Mouse (Mus musculus) hindbrain, embryonic 12.5 days (tissue): ENCODE measurements around the gene Sar1b. TPM values are rescaled to one million over a fixed set of nuclear protein-coding genes. Genes with fewer than 3 reads are reported as not detected.
A peak's percentile ranks its signal among the peaks of the same experiment; 100 is the strongest.
"Not testable (repeated sequence)": the region's sequence is repeated elsewhere in the genome, so short reads cannot be mapped to it uniquely, and the experiment has no call there.

Experiments
- ATAC-seq: fragments of 200-750 bp; cut with Nextera tagmentation; 2 replicates; pipeline ENCODE4 v1.8.0; 2017; ENCODE audit warnings: moderate TSS enrichment; ENCODE audit not compliant: low FRiP score
- H3K27ac ChIP-seq: fragments of 300-500 bp; sonication (generic); 2 replicates; pipeline ENCODE4 v1.5.1; 2016; ENCODE audit warnings: mild to moderate bottlenecking
- H3K27me3 ChIP-seq: fragments of 300-500 bp; sonication (generic); 2 replicates; pipeline ENCODE4 v1.6.1; 2016; ENCODE audit warnings: mild to moderate bottlenecking
- H3K36me3 ChIP-seq: fragments of 300-500 bp; sonication (generic); 2 replicates; pipeline ENCODE4 v1.6.1; 2016; ENCODE audit warnings: mild to moderate bottlenecking
- H3K4me1 ChIP-seq: fragments of 300-500 bp; sonication (generic); 2 replicates; pipeline ENCODE4 v1.6.1; 2016
- H3K4me2 ChIP-seq: fragments of 300-500 bp; sonication (generic); replicated peaks from 2 replicates; pipeline ENCODE4 v1.6.1; 2016; ENCODE audit warnings: mild to moderate bottlenecking
- H3K4me3 ChIP-seq: fragments of 300-500 bp; sonication (generic); 2 replicates; pipeline ENCODE4 v1.5.1; 2016; ENCODE audit warnings: mild to moderate bottlenecking
- H3K9ac ChIP-seq: fragments of 300-500 bp; sonication (generic); 2 replicates; pipeline ENCODE4 v1.6.1; 2016; ENCODE audit warnings: mild to moderate bottlenecking, moderate library complexity
- H3K9me3 ChIP-seq: fragments of 300-500 bp; sonication (generic); replicated peaks from 2 replicates; pipeline ENCODE4 v1.6.1; 2016; ENCODE audit warnings: mild to moderate bottlenecking
- WGBS: fragments of 180-500 bp; shearing (Covaris S2); methylation state at CpG from one replicate; pipeline ENCODE4 v1.1.7; 2016; 5-methylcytosine and 5-hydroxymethylcytosine counted together
- polyA plus RNA-seq: library from polyadenylated mRNA; unstranded; fragments of >200 nt; fragmentation: Nextera tagmentation; extraction: Ambion mirVana; gene quantifications from 2 replicates; pipeline ENCODE4 v1.2.1, GENCODE M21; 2016

Gene Sar1b
- polyA plus RNA-seq, result 125 and 126 TPM in 2 replicates

DNA sequence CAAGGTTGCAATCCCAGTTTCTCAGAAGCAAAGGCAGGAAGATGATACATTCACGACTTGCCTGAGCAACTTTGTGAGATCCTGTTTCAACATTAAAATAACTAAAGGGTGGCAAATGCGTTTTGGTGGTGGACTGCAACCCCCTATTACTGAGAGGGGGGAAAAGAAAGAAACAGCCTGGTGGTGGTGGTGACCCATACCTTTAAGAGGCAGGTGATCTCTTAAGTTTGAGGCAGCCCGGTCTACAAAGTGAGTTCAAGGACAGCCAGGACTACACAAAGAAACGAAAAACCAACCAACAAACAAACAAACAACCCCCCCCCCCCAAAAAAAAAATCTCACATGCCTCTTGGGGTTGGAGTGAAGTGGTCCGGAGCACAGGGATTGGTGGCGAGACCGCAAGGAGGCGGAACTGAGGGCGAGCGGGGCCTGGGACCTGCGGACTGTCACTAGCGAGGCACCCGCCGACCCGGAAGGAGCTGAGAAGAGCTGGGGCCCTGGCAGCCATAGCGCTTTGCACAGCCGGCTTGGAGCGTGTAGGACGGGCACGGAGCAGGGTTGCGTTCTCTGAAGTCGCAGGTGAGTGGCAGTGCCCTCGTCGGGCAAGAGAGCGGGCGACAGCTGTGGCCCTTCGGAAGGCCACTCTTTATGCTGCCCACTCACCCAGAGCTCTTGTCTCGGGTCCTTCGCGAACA, at the start of gene Sar1b, which contains the start of gene Sec24a:
Gene Sar1b (plus strand): TSS at position 475 of the 695 bp plus-strand sequence.
Gene Sec24a (minus strand): TSS at position 422 of the 695 bp plus-strand sequence.
- H3K9me3 ChIP-seq, result no peaks in the 10 kb centered on the region
- peaks cover 4% of the 10 kb centered on the region for H3K27me3 ChIP-seq
- WGBS, result 2% methylated on average over 30 of the region's 30 CpGs
- H3K9ac ChIP-seq, result peak within 1 kb of the TSS; percentile 86
- peak within 1 kb of the TSS; percentile 94 for H3K4me2 ChIP-seq
- peak within 1 kb of the TSS; percentile 88 for H3K4me3 ChIP-seq
- no peaks in the 10 kb centered on the region for H3K36me3 ChIP-seq
- H3K4me1 ChIP-seq, result peaks cover 12% of the 10 kb centered on the region
- peak; percentile 86 for ATAC-seq
- no peak within 1 kb of the TSS for H3K27ac ChIP-seq

DNA sequence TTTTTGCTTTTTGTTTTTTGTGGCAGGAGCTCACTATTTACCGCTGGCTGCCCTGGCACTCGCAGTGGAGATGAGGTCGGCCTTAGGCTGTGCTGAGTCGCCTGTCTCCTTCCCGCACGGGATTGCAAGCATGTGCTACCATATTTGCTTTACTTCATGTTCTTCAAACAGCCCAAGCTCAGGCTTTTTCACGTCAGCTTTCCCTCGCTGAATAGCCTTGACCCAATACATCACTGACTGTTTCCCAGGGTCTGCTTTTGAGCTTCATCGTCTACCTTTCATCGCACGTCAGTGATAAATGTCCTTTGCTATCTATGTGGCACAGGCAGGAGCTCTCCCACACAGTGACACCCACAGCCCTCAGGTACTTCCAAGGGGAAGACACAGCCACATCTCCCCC, 42.4 kb upstream of the Sar1b start:
- H3K9ac ChIP-seq, result no peak overlapping the region
- H3K27me3 ChIP-seq, result no peaks in the 10 kb centered on the region
- no peaks in the 10 kb centered on the region for H3K9me3 ChIP-seq
- no peak for ATAC-seq
- peaks cover 64% of the 10 kb centered on the region for H3K36me3 ChIP-seq
- H3K4me1 ChIP-seq, result no peaks in the 10 kb centered on the region
- WGBS, result 94% methylated on average over 11 of the region's 11 CpGs
- H3K27ac ChIP-seq, result no peak overlapping the region
- no peak overlapping the region for H3K4me3 ChIP-seq
- H3K4me2 ChIP-seq, result no peak overlapping the region

DNA sequence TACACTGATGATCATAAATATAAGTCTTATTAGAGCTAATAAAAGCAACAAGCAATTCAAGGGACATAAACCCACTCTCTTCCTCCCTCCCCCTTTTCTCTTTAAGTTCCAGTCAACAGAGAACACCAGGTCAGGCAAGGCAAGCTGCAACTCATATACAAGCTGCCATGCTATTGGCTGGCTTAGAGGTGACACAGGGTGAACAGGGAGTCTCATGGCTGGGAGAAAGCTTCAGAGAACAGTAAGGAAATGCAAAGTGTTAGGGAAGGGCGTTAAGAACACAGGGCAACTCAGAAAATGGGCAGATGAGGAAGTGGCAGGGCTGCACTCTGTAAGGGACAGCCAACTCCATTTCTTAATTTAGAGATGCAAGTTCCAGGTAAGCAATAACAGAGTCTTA, 30.6 kb upstream of the Sar1b start:
- H3K4me3 ChIP-seq, result no peak overlapping the region
- no peaks in the 10 kb centered on the region for H3K27me3 ChIP-seq
- no peak overlapping the region for H3K27ac ChIP-seq
- no peak overlapping the region for H3K4me2 ChIP-seq
- ATAC-seq, result no peak
- no peaks in the 10 kb centered on the region for H3K4me1 ChIP-seq
- no peak overlapping the region for H3K9ac ChIP-seq
- WGBS, result 76% methylated on average over 1 of the region's 1 CpGs
- H3K36me3 ChIP-seq, result peaks cover 41% of the 10 kb centered on the region
- H3K9me3 ChIP-seq, result no peaks in the 10 kb centered on the region

DNA sequence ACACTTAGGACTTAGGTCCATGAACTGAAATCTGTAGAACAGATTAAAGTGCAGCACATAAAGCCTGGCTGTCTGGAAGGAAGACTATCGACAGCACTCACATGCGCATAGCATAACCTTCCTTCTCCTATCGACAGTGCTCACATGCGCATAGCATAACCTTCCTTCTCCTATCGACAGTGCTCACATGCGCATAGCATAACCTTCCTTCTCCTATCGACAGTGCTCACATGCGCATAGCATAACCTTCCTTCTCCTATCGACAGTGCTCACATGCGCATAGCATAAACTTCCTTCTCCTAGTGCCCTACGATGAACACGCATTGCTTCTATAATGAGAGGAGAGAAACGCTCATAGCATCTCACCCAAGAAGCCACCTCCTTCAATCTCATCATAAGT, 29.3 kb upstream of the Sar1b start:
- WGBS, result 95% methylated on average over 13 of the region's 13 CpGs
- H3K36me3 ChIP-seq, result peaks cover 41% of the 10 kb centered on the region
- H3K9ac ChIP-seq, result not testable (repeated sequence)

DNA sequence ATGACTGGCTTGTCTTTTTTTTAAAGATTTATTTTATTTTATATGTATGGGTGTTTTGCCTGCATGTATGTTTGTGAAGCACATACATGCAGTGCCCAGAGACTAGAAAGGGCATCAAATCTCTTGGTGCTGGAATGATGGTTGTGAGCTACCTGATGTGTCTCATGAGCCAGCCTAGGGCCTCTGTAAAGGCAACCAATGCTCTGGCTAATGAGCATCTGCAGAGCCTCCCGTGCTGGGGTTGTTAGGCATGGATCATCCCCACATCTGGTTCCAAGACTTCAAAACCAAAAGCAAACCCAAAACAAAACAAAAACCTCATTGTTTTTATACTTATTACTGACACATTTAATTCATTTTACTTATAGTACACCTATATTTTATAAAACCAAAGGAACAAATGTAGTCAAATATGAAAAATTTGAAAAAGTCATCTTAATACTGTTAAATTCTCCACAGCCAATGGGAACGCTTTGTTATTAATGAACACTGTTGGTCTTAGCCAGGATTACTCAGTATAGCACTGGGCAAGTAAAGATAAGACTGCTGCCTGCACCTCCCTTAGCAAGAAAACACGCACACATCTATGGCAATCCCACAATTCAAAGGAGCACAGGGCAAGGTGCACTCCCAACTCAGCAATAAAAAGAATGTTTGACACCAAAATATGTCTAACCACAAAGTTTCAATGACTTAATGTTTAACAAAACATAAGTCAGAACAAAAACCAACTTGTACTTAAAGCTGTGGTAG, 24.7 kb upstream of the Sar1b start:
- Histone ChIP-seq H3K9ac (no peak overlapping the region), H3K4me2 (no peak overlapping the region), H3K4me3 (no peak overlapping the region), H3K27ac (no peak overlapping the region), H3K4me1 (no peaks in the 10 kb centered on the region), H3K36me3 (peaks cover 44% of the 10 kb centered on the region; the same call in 1 of the 2 replicates), H3K9me3 (no peaks in the 10 kb centered on the region), H3K27me3 (no peaks in the 10 kb centered on the region)
- ATAC-seq, result no peak
- WGBS, result 95% methylated on average over 3 of the region's 3 CpGs

More for the DNA sequence above, 29.3 kb upstream of the Sar1b start:
- not testable (repeated sequence) for H3K9me3 ChIP-seq, H3K4me3 ChIP-seq, ATAC-seq, H3K4me1 ChIP-seq, H3K27ac ChIP-seq, H3K4me2 ChIP-seq, H3K27me3 ChIP-seq

DNA sequence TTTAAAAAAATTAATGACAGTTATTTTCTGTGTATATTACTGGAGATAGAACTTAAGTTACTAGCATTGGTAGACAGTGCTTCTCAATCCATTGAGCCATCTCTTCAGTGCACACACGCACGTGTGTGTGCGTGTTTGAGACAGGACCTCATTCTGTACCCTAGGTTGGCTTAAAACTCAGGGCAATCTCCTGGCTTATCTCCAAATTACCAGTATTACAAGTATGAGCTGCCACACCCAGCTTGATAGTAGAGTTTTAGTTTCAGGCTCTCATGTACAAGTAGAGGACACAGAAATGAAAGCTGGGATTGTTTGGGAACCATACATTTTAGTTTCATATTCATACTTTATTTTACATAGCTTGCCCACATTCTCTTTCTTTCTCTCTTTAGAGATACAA, 22.8 kb upstream of the Sar1b start:
- Histone ChIP-seq H3K4me3 (no peak overlapping the region), H3K9me3 (no peaks in the 10 kb centered on the region), H3K9ac (no peak overlapping the region), H3K4me2 (no peak overlapping the region), H3K27ac (no peak overlapping the region), H3K36me3 (peaks cover 45% of the 10 kb centered on the region; the same call in 1 of the 2 replicates), H3K27me3 (no peaks in the 10 kb centered on the region), H3K4me1 (no peaks in the 10 kb centered on the region)
- 96% methylated on average over 3 of the region's 3 CpGs for WGBS
- ATAC-seq, result no peak

DNA sequence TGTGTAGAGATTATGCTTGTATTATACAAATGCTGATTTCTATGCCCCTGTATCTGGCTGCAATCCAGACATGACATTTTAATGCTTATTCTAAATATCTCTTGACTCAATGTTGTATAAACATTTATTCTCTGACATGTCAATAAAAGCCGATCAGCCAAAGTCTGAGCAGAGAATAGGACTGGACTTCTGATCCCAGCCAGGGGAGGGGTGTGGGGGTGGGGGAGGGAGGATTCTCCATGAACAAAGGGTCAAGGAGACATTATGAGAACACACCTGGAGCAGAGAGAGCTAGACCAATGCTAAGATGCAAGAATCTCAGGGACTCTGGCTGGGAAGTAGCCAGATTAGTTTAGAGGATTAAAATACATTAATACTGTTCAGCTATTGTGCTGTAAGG, 17.4 kb upstream of the Sar1b start:
- Histone ChIP-seq H3K4me1 (no peaks in the 10 kb centered on the region), H3K27me3 (no peaks in the 10 kb centered on the region), H3K27ac (no peak overlapping the region), H3K36me3 (peaks cover 31% of the 10 kb centered on the region; the same call in 1 of the 2 replicates), H3K4me3 (no peak overlapping the region), H3K9ac (no peak overlapping the region), H3K9me3 (no peaks in the 10 kb centered on the region), H3K4me2 (no peak overlapping the region)
- no peak for ATAC-seq
- 94% methylated on average over 1 of the region's 1 CpGs for WGBS

DNA sequence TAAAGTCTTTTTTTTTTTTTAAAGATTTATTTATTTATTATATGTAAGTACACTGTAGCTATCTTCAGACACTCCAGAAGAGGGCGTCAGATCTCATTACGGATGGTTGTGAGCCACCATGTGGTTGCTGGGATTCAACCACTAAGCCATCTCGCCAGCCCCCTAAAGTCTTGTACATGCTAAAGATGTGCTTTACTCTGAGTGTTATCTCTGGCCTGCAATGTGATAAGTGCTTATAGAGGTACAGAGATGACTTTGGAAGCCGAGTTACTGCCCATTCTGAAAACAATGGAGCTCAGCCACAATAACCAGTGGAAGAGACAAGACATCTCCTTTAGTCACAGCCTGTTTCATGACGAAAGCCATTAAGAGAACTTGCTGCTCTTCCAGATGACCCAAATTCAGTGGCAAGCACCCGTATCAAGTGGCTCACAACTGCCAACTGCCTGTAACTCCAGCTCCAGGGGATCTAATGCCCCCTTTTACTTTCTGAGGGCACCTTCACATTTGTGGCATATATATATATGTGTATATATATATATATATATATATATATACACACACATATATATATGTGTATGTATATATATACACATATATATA, 11.8 kb upstream of the Sar1b start:
- H3K4me2 ChIP-seq, H3K9ac ChIP-seq, H3K27ac ChIP-seq, H3K4me3 ChIP-seq, H3K9me3 ChIP-seq, H3K27me3 ChIP-seq, ATAC-seq, H3K36me3 ChIP-seq: not testable (repeated sequence)
- peaks cover 22% of the 10 kb centered on the region for H3K4me1 ChIP-seq
- WGBS, result 77% methylated on average over 6 of the region's 6 CpGs

DNA sequence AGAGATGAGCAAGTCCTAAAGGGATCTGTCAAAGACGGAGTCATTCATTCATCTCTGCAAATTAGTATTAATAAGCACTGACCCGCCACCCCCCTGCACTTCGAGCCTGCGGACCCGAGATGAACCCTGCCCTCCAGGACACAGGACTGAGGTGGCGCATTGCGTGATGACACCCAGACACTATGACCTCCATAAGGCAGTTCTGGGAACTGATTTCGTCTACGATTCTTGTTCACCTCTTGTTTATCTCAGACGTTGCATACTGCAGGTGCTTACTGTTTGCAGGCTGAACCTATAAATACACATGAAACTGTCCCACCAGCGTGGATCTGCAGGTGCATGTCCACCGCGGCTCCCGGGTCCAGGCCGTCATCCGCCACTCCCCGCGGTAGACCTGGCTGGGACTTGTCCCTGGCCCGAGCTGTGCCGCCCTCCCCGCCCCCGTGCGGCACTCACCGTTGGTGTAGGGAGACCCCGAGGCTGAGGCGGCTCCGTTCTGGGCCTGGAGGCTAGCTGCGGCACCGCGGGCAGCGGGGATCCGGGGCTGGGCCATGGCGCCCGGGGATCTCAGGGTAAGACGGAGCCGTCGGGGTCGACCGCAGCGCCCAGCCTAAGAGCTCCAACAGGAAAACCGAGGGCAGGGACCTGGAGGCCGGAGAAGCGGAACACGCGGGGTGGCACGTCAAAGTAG, 7.7 kb upstream of the Sar1b start:
- Histone ChIP-seq H3K9me3 (no peaks in the 10 kb centered on the region), H3K4me3 (peak overlapping the region; percentile 99), H3K9ac (peak overlapping the region; percentile 97), H3K4me2 (peak overlapping the region; percentile 85), H3K36me3 (no peaks in the 10 kb centered on the region), H3K27ac (peak overlapping the region; percentile 53), H3K4me1 (peaks cover 26% of the 10 kb centered on the region), H3K27me3 (peaks cover 3% of the 10 kb centered on the region)
- ATAC-seq, result peak; percentile 80
- under 1% methylated on average over 45 of the region's 46 CpGs for WGBS

DNA sequence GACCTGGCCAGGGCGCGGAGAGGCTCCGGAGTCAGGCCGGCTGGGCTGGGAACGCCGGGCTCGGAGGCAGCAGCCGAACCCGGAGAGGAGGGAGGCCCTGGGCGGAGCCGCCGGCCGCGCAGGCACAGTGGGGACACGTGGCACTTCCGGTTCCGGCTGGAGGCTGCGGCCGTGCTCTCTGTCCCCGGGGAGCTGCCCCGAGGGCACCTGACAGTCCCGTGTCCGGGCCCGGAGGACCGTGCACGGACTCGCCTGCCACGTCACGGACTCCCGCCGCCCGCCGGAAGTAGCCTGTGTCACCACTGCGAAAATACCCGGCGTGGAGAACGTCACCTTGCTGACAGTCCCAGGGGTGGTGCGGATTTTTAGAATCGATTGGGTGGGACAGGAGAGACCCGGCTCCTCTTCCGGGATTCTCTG, 7.1 kb upstream of the Sar1b start:
- ATAC-seq, result peak; percentile 95
- WGBS, result under 1% methylated on average over 38 of the region's 41 CpGs

DNA sequence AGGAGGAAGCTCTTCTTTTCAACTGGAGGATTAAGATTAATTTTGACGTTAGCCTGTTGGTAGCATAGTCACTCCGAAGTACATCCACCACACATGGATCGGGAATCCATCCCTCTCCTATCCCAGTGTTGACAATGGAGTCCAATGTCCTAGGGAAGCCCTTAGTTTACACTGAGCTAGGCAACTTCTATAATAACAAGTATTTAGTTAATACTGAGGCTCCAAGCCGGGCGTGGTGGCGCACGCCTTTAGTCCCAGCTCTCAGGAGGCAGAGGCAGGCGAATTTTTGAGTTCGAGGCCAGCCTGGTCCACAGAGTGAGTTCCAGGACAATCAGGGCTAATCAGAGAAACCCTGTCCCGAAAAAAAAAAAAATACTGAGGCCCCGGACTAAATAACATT, 6.5 kb upstream of the Sar1b start:
- Histone ChIP-seq H3K9me3 (no peaks in the 10 kb centered on the region), H3K4me1 (peaks cover 26% of the 10 kb centered on the region), H3K4me3 (peak overlapping the region; percentile 99), H3K9ac (peak overlapping the region; percentile 97), H3K27me3 (peaks cover 4% of the 10 kb centered on the region), H3K4me2 (peak overlapping the region; percentile 85), H3K27ac (0 out of 2 replicates have a peak overlapping the region, but pooled peaks have one; percentile 53), H3K36me3 (no peaks in the 10 kb centered on the region)
- peak; percentile 13; the same call in 1 of the 2 replicates for ATAC-seq
- 76% methylated on average over 11 of the region's 11 CpGs for WGBS

More for the DNA sequence above, 7.1 kb upstream of the Sar1b start:
- no peaks in the 10 kb centered on the region for H3K36me3 ChIP-seq
- peak overlapping the region; percentile 99 for H3K4me3 ChIP-seq
- H3K9me3 ChIP-seq, result no peaks in the 10 kb centered on the region
- H3K27ac ChIP-seq, result peak overlapping the region; percentile 53
- peaks cover 4% of the 10 kb centered on the region for H3K27me3 ChIP-seq
- peak overlapping the region; percentile 97 for H3K9ac ChIP-seq
- H3K4me2 ChIP-seq, result peak overlapping the region; percentile 85
- peaks cover 26% of the 10 kb centered on the region for H3K4me1 ChIP-seq

DNA sequence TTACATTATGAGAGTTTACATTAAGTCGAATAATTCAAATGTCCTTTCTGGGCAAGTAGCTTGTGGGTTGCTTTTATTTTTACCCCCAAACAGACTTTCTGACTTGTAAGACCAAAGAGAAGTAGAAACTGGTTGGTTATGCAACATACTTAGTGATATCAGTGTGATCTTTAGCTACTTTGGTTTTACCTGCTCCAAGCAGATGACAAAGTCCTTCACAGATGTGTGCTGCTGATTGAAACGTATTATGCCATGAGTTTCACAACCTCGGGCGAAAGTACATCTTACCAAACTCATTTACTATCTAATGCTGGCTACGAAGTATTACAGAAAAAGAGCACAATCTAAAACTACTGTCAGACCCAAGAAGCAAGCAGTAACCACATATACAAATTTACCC, 5.9 kb upstream of the Sar1b start:
- Histone ChIP-seq H3K4me1 (peaks cover 26% of the 10 kb centered on the region), H3K4me3 (no peak overlapping the region), H3K27ac (no peak overlapping the region), H3K36me3 (no peaks in the 10 kb centered on the region), H3K27me3 (peaks cover 4% of the 10 kb centered on the region), H3K4me2 (no peak overlapping the region), H3K9me3 (no peaks in the 10 kb centered on the region), H3K9ac (no peak overlapping the region)
- no peak for ATAC-seq
- 84% methylated on average over 5 of the region's 5 CpGs for WGBS
